Mouse (Mus musculus) heart, embryonic 13.5 days (tissue): Measurements from ENCODE around the gene Trcg1. TPM values are rescaled to one million over a fixed set of nuclear protein-coding genes. Genes with fewer than 3 reads are reported as not detected.

Source experiments
- ATAC-seq: fragments of 200-750 bp; cut with Nextera tagmentation; 2 replicates; pipeline ENCODE4 v1.8.0; 2017; ENCODE audit warnings: moderate TSS enrichment; ENCODE audit not compliant: insufficient number of reproducible peaks, low FRiP score, low TSS enrichment; ENCODE audit errors: extremely low read depth
- H3K27ac ChIP-seq: fragments of 300-500 bp; sonication (generic); replicated peaks from 2 replicates; pipeline ENCODE4 v1.5.1; 2015; ENCODE audit warnings: moderate library complexity, mild to moderate bottlenecking, inconsistent platforms
- H3K27me3 ChIP-seq: fragments of 300-500 bp; sonication (generic); replicated peaks from 2 replicates; pipeline ENCODE4 v1.6.1; 2015; ENCODE audit warnings: mild to moderate bottlenecking, inconsistent platforms
- H3K36me3 ChIP-seq: fragments of 300-500 bp; sonication (generic); 2 replicates; pipeline ENCODE4 v1.6.1; 2015; ENCODE audit warnings: mild to moderate bottlenecking, inconsistent platforms
- H3K4me1 ChIP-seq: fragments of 300-500 bp; sonication (generic); 2 replicates; pipeline ENCODE4 v1.6.1; 2015; ENCODE audit warnings: inconsistent platforms
- H3K4me2 ChIP-seq: fragments of 300-500 bp; sonication (generic); 2 replicates; pipeline ENCODE4 v1.6.1; 2015; ENCODE audit warnings: inconsistent platforms, mild to moderate bottlenecking, moderate library complexity
- H3K4me3 ChIP-seq: fragments of 300-500 bp; sonication (generic); 2 replicates; pipeline ENCODE4 v1.5.1; 2015; ENCODE audit warnings: moderate library complexity, mild to moderate bottlenecking, inconsistent platforms
- H3K9ac ChIP-seq: fragments of 300-500 bp; sonication (generic); 2 replicates; pipeline ENCODE4 v1.6.1; 2015; ENCODE audit warnings: inconsistent platforms, mild to moderate bottlenecking, moderate library complexity
- H3K9me3 ChIP-seq: fragments of 300-500 bp; sonication (generic); 2 replicates; pipeline ENCODE4 v1.6.1; 2016; ENCODE audit warnings: inconsistent platforms
- WGBS: fragments of 180-500 bp; shearing (Covaris S2); methylation state at CpG from one replicate; pipeline ENCODE4 v1.1.7; 2015; ENCODE audit warnings: mixed read lengths; 5-methylcytosine and 5-hydroxymethylcytosine counted together
- polyA plus RNA-seq: library from polyadenylated mRNA; unstranded; fragments of >200 nt; fragmentation: Nextera tagmentation; extraction: Ambion mirVana; gene quantifications from 2 replicates; pipeline ENCODE4 v1.2.1, GENCODE M21; 2015

Gene Trcg1
- polyA plus RNA-seq, 1 experiment from 2014 or later: 0.07 TPM

DNA sequence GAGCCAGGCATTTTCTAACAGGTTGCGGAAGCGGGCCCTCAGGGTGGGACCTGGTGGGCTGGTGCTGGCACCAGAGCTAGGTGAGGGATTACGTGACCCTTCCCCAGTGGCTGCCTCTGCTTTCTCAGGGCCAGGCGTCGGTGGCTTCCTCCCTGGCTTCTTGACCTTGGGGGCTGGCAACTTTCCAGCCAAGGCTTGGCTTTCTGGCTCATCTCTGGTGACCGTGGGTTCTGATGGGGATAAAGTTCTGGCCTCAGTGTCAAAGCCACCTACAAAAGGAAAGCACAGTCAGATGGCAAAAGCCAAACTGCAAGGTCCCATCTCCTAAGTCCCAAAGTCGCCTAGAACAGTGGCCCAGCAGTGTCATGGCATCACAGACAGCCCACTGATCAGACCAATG lies 17.7 kb downstream of the Trcg1 start:
- WGBS: 65% methylated on average over 7 of the region's 7 CpGs
- Histone ChIP-seq H3K9me3 (no peaks in the 10 kb centered on the region), H3K4me3 (no peak overlapping the region), H3K36me3 (peaks cover 84% of the 10 kb centered on the region), H3K27ac (no peak overlapping the region), H3K4me2 (no peak overlapping the region), H3K9ac (no peak overlapping the region), H3K4me1 (peaks cover 21% of the 10 kb centered on the region), H3K27me3 (no peaks in the 10 kb centered on the region)
- no peak for ATAC-seq

DNA sequence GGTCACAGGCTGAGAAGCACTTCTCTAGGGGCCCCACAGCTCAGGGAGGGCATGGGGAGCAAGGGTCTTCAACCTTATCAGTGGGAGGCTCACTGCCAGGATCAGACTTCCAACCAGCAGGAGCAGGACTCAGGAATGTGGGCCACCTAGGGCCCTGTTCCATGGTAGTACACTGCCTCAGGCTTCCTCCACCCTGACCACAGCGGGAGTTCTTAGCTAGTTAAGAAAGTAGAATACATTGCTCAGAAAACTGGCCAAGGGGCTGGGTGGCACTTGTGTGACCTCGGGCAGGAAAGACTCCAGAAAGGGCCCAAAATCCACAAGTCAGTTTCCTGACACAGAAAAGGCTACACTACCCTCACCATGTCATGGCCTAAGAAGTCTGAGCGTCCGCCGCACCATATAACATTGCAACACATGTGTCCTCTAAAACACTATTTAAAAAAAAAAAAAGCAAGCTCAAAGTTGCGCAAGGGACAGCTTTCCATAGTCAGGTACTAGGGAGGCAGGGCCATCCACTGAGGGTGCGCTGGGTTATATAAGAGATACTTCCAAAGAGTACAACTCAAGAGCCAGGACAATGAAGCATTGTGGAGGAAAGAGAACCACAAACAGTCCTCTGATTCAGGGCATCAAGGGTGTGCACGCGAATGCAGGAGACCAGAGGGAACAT lies 18.6 kb downstream of the Trcg1 start:
- Histone ChIP-seq H3K4me2 (no peak overlapping the region), H3K4me3 (no peak overlapping the region), H3K27me3 (no peaks in the 10 kb centered on the region), H3K27ac (no peak overlapping the region), H3K9me3 (no peaks in the 10 kb centered on the region), H3K4me1 (peaks cover 27% of the 10 kb centered on the region), H3K9ac (no peak overlapping the region), H3K36me3 (peaks cover 82% of the 10 kb centered on the region)
- WGBS: 81% methylated on average over 9 of the region's 9 CpGs
- no peak for ATAC-seq

DNA sequence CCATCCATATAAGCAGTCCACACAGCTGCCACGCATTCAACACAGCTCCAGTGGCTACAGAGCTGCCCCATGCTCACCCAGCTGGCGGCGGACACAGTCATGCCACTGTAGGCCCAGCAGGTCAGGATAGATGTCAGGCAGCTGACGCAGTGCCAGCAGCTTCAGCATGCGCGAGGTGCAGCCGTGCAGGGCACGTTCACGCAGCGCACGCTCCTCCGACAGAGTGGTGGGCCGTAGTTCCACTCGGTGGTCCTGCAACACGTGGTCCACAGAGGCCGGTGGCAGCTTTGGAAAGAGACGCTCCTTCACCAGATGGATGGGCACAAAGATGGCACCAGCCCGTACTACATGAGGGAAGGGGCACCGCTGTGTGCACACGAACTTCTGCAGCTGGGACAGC lies 20.0 kb downstream of the Trcg1 start:
- H3K4me3 ChIP-seq: no peak overlapping the region
- 96% methylated on average over 20 of the region's 20 CpGs for WGBS
- no peak overlapping the region for H3K27ac ChIP-seq
- H3K4me2 ChIP-seq: no peak overlapping the region
- H3K27me3 ChIP-seq: no peaks in the 10 kb centered on the region
- H3K9ac ChIP-seq: no peak overlapping the region
- H3K36me3 ChIP-seq: peaks cover 76% of the 10 kb centered on the region
- H3K9me3 ChIP-seq: no peaks in the 10 kb centered on the region
- no peak for ATAC-seq
- H3K4me1 ChIP-seq: peaks cover 41% of the 10 kb centered on the region

DNA sequence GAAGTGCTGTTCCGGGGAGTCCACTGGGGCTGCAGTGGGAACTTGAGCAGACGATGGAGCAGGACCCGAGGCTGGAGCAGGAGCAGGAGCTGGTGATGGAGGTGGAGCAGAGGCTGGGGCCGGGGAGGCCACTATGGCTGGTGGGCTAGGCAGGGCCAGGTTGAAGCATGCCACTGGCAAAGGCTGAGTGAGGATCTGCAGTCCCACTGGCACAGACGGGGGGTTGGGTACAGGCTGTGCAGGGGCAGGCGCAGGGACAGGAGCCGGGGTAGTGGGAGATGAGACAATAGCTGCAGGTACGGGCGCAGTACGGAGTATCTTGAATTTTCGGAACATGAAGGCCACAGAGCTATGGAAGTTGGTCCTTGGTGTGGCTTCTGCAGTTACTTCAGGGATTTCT lies 20.5 kb downstream of the Trcg1 start:
- Histone ChIP-seq H3K27ac (no peak overlapping the region), H3K27me3 (no peaks in the 10 kb centered on the region), H3K9me3 (no peaks in the 10 kb centered on the region), H3K36me3 (peaks cover 70% of the 10 kb centered on the region), H3K4me3 (no peak overlapping the region), H3K4me2 (no peak overlapping the region), H3K9ac (no peak overlapping the region), H3K4me1 (peaks cover 45% of the 10 kb centered on the region)
- WGBS: 92% methylated on average over 11 of the region's 11 CpGs
- ATAC-seq: no peak

DNA sequence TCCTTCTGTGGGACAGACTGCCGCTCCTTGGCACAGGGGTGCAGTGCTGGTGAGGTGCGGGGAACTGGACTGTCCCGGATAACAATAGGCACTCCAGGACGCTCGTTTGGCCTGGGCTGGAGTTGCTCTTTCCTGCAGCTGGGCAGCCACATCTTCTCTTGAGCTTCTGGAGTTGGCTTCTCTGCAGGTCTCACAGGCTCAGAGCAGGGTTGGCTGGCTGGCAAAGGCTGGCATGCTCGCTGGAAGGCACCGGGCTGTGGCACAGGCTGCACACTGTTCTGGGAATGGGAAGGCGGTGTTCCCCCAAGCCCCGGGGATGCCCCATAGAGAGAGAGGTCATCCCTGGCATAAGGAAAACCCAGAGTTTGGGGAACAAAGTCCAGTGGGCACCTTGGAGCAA lies 21.3 kb downstream of the Trcg1 start:
- H3K4me2 ChIP-seq: no peak overlapping the region
- 92% methylated on average over 9 of the region's 9 CpGs for WGBS
- H3K36me3 ChIP-seq: peaks cover 63% of the 10 kb centered on the region
- H3K9me3 ChIP-seq: no peaks in the 10 kb centered on the region
- H3K4me1 ChIP-seq: peaks cover 46% of the 10 kb centered on the region
- no peak overlapping the region for H3K27ac ChIP-seq
- no peak overlapping the region for H3K4me3 ChIP-seq
- no peaks in the 10 kb centered on the region for H3K27me3 ChIP-seq
- no peak for ATAC-seq
- H3K9ac ChIP-seq: no peak overlapping the region

- no peaks in the 10 kb centered on the region for H3K9me3 ChIP-seq
- H3K27me3 ChIP-seq: peaks cover 12% of the 10 kb centered on the region
- 0 out of 2 replicates have a peak overlapping the region, but pooled peaks have one; percentile 24 for H3K27ac ChIP-seq
- WGBS: 4% methylated on average over 3 of the region's 3 CpGs
- peak overlapping the region; percentile 91 for H3K4me2 ChIP-seq
- H3K4me3 ChIP-seq: peak overlapping the region; percentile 94
- peak overlapping the region; percentile 98; the same call in 1 of the 2 replicates for H3K9ac ChIP-seq
- H3K36me3 ChIP-seq: peaks cover 42% of the 10 kb centered on the region
- peaks cover 47% of the 10 kb centered on the region for H3K4me1 ChIP-seq
- ATAC-seq: no peak
Observed at GRCm38 (mm10) chr9:57259736-57260135, 23.4 kb downstream of the Trcg1 start.

GRCm38 (mm10) chr9:57260940-57261339 lies 24.6 kb downstream of the Trcg1 start:
- Histone ChIP-seq H3K4me2 (peak overlapping the region; percentile 91), H3K9me3 (no peaks in the 10 kb centered on the region), H3K27me3 (peaks cover 13% of the 10 kb centered on the region), H3K27ac (peak overlapping the region; percentile 80; the same call in 1 of the 2 replicates), H3K9ac (peak overlapping the region; percentile 98), H3K4me1 (peaks cover 49% of the 10 kb centered on the region), H3K4me3 (peak overlapping the region; percentile 94), H3K36me3 (peaks cover 30% of the 10 kb centered on the region)
- ATAC-seq: no peak
- WGBS: 21% methylated on average over 12 of the region's 12 CpGs

DNA sequence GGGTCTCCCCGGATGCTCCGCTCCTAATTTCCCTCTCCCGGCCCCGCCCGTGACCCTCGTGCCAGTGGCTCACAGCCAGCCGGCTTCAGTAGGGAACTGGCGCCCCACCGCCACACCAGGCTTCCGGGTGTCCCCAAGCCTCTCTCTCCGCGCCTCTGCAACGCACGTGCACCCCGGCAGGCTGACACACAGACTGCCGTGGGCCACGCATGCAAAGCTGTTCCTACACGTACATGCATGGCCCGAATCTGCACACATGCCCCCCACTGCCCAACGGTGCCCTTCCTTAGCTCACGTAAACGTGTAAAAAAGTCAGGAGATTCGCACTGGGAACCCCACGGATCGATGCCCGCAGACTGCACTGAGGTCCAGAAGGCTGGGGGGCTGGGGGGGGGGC lies 25.2 kb downstream of the Trcg1 start:
- Histone ChIP-seq H3K27me3 (peaks cover 18% of the 10 kb centered on the region), H3K4me2 (peak overlapping the region; percentile 91), H3K27ac (peak overlapping the region; percentile 80), H3K9ac (peak overlapping the region; percentile 98), H3K4me1 (peaks cover 51% of the 10 kb centered on the region), H3K36me3 (peaks cover 24% of the 10 kb centered on the region), H3K9me3 (no peaks in the 10 kb centered on the region), H3K4me3 (peak overlapping the region; percentile 94)
- WGBS: under 1% methylated on average over 26 of the region's 26 CpGs
- peak; percentile 21; the same call in 1 of the 2 replicates for ATAC-seq

DNA sequence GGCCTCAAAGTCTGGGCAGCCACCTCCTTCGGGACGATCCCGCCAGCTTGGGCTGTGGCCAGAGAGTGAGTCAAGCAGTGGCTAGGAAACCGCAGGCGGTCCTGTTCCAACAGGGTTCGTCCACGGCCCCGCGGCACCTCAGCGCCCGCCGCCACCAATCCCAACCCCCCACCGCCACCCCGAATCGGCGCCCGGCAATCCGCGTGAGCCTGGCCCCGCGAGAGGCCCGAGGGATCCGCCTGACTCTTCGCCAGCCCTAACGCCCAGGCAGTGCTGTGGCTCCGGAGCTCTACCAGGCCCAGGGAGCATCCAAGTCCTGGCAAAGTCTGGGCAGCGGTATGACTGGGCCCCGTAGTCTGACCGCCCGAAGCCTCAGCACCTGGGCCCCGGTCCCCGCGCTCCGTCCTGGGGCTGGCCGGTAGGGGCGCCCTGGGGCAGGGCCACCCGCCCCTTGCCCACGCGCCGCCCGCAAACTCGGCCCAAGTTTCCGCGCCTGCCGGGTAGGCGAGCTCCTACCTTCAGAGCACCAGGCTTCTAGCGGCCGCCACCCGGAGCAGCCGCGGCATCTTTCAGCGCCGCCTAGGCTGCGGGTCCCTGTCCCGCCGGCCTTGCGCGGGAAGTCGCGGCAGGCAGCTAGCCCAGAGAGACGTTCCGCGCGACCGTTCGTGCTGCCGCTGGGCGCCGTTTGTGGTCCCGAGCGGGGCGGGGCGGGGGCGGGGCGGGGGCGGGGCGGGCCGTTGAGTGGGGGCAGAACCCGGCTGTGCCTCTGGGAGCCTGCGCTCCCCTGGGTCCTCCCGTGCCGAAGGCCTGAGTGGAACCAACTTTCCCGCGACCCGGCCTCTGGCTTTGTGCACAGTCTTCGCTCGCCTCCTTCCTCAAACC lies 25.8 kb downstream of the Trcg1 start, which contains the start of gene 1700017B05Rik:
Gene 1700017B05Rik, minus strand, starts transcription at position 700 of the 882 bp plus-strand sequence.
- under 1% methylated on average over 72 of the region's 87 CpGs for WGBS
- H3K9me3 ChIP-seq: no peaks in the 10 kb centered on the region
- ATAC-seq: peak; percentile 77
- H3K9ac ChIP-seq: peak within 1 kb of the TSS; percentile 98
- peak within 1 kb of the TSS; percentile 94 for H3K4me3 ChIP-seq
- peak within 1 kb of the TSS; percentile 80 for H3K27ac ChIP-seq
- H3K36me3 ChIP-seq: peaks cover 18% of the 10 kb centered on the region
- peak within 1 kb of the TSS; percentile 91 for H3K4me2 ChIP-seq
- H3K27me3 ChIP-seq: peaks cover 23% of the 10 kb centered on the region
- H3K4me1 ChIP-seq: peaks cover 53% of the 10 kb centered on the region

DNA sequence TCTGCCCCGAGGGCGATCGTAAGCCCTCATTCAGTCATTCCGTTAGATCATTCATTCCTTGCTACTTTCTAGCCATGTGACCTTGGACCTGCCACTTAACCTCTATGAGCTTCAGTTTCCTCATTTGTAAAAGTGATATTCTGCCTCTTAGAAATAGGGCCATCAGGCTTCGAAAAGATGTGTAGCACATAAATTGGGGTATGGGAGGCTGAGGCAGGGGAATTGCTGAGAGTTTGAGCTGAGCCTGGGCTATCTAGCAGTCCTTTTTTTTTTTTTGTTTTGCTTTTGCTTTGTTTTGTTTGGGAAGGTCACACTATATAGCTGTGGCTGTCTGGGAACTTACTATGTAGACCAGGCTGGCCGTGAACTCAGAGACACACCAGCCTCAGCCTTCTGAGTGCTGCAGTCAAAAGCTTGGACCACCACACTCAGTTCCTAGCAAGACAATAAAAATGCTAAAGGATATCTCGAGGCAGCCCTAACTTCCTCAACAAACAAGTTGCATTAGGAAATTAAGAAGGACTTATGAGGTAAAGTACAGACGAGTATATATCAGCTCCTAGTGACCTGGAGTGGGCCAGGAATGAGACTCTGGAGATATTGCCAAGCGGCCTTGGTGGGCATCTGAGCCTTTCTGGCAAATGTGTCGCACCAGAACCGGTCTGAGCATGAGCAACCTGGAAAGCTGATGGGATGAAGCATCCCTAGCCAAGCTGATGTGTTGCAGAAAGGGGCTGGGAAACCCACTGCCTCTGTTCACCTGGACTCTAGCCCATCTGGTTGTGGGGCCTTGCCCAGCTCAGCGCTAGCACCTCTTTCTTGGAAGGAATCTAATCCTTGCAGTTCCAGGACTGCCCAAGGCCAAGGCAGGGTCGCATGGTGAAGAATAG lies 26.7 kb downstream of the Trcg1 start:
- Histone ChIP-seq H3K4me3 (peak overlapping the region; percentile 94), H3K27ac (peak overlapping the region; percentile 80), H3K27me3 (peaks cover 25% of the 10 kb centered on the region), H3K4me2 (peak overlapping the region; percentile 91), H3K9me3 (no peaks in the 10 kb centered on the region), H3K4me1 (peaks cover 61% of the 10 kb centered on the region), H3K9ac (peak overlapping the region; percentile 98), H3K36me3 (peaks cover 9% of the 10 kb centered on the region)
- no peak for ATAC-seq
- 53% methylated on average over 13 of the region's 13 CpGs for WGBS
